7 mouse cellular contexts compared by ENCODE assay signal in the genomic region with DNA sequence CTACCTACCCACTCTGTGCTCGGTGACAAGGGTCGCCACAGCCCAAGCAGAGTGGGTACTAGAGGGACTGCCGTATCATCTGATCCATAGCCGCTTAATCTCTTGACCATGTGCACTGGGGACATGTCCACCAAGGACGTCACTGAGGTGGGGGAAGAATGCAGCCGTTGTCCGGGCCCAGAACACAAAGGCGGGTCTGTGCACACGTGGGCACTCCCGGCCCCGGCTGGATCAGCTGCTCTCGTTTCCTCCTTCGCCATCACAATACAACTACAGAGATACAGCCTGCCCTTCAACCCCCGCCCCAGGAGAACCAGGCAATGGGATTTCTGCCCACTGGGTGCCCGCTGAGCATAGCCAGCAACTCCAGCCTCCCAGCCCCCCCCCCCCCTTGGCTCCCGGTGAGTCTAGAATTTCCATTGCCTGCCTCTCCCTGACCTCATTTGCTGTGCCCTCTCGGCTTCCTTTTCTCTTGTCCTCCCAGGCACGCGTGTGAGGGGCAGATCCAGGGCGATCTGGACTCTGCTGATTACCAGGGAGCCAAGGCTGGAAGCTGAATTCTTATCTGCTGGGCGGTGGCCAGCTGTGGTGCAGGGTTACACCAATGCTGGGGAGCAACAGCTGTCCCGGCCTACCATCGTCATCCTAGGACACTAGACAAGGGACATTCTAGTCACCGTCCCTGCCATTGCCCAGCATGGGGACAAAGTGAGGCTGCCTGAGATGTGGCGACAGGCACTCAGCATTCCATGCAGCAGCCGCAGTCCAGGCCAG. TPM values are rescaled to one million over a fixed set of nuclear protein-coding genes. Genes with fewer than 3 reads are reported as not detected.
A peak's percentile ranks its signal among the peaks of the same experiment; 100 is the strongest.
DNase-seq lines count a peak whose midpoint lies in the region; ATAC-seq and TF ChIP-seq lines count a peak whose summit lies in the region.

No protein-coding gene starts in this region.

- no peaks in the 10 kb centered on the region; a peak in 1 of 4 replicates for H3K27me3 ChIP-seq in MEL (ENCODE audit: control insufficient read depth in 1 of 2, insufficient read depth in 2 of 2, low read length in 2 of 2)
- no peaks in the 10 kb centered on the region for H3K27me3 ChIP-seq in hindbrain, embryonic 14.5 days (ENCODE audit: control insufficient read depth, insufficient read depth, low read length)
- H3K27me3 ChIP-seq in limb, embryonic 13.5 days = no peaks in the 10 kb centered on the region
- H3K27me3 ChIP-seq in midbrain, embryonic 12.5 days = peaks cover 21% of the 10 kb centered on the region

- TF ChIP-seq POLR2A in MEL (IDR thresholded peaks at IDR 0.05; ENCODE audit: control insufficient read depth in 1 of 2, insufficient read depth in 1 of 2, low read depth in 1 of 2, low read length in 2 of 2, poor library complexity in 1 of 2) = 0 out of 4 replicates have a peak, but pooled peaks of 1 of the 2 experiments have one; percentile 22

- WGBS in hindbrain, embryonic 14.5 days = 57% methylated on average over 26 of the region's 26 CpGs
- 77% methylated on average over 26 of the region's 26 CpGs for WGBS in limb, embryonic 13.5 days
- WGBS in midbrain, embryonic 12.5 days = 66% methylated on average over 24 of the region's 26 CpGs

- intact Hi-C loops in gastrocnemius, adult 2 months (cut with DNase I) = loop anchor here (5.0 kb wide), 1 partner anchor 51 kb away; the partner anchor contains the start of gene Atp1a1

- peak overlapping the region; percentile 51 for H3K9ac ChIP-seq in MEL (ENCODE audit: control insufficient read depth, low read depth, low read length, poor library complexity, severe bottlenecking)
- H3K9ac ChIP-seq in hindbrain, embryonic 14.5 days = no peak overlapping the region
- no peak overlapping the region for H3K9ac ChIP-seq in limb, embryonic 13.5 days
- H3K9ac ChIP-seq in midbrain, embryonic 12.5 days (replicated peaks) = no peak overlapping the region

- H3K4me1 ChIP-seq in MEL (ENCODE audit: control insufficient read depth in 1 of 2, insufficient read depth in 2 of 2, low read length in 2 of 2) = peaks cover 14 to 34% of the 10 kb centered on the region in 2 experiments
- H3K4me1 ChIP-seq in hindbrain, embryonic 14.5 days (replicated peaks; ENCODE audit: control insufficient read depth, insufficient read depth, low read length) = peaks cover 8% of the 10 kb centered on the region; the same call in 1 of the 2 replicates
- H3K4me1 ChIP-seq in limb, embryonic 13.5 days = peaks cover 9% of the 10 kb centered on the region
- no peaks in the 10 kb centered on the region for H3K4me1 ChIP-seq in midbrain, embryonic 12.5 days

- TF ChIP-seq RAD21 in MEL (IDR thresholded peaks at IDR 0.05; ENCODE audit: low read depth, low read length) = no peak

- peak; percentile 72 to 80 for TF ChIP-seq EP300 in MEL (IDR thresholded peaks at IDR 0.05; ENCODE audit: low read depth in 1 of 2, low read length in 2 of 2)

- no peaks in the 10 kb centered on the region for H3K79me2 ChIP-seq in MEL (ENCODE audit: control insufficient read depth, insufficient read depth, low read length, poor library complexity)

- H3K4me3 ChIP-seq in MEL (ENCODE audit: control insufficient read depth in 1 of 2, insufficient read depth in 1 of 2, low read depth in 2 of 2, low read length in 2 of 2) = peak overlapping the region; percentile 21 to 40
- H3K4me3 ChIP-seq in gastrocnemius, adult 2 months = peak overlapping the region; percentile 17
- no peak overlapping the region for H3K4me3 ChIP-seq in hindbrain, embryonic 14.5 days (replicated peaks; ENCODE audit: low read length)
- no peak overlapping the region for H3K4me3 ChIP-seq in limb, embryonic 13.5 days
- H3K4me3 ChIP-seq in midbrain, embryonic 12.5 days = no peak overlapping the region

- DNase-seq in MEL (ENCODE audit: low read depth, low spot score) = peak; percentile 77
- DNase-seq in adrenal gland, adult 2 months = peak; percentile 86
- peak; percentile 74 for DNase-seq in gastrocnemius, adult 2 months
- no peak for DNase-seq in hindbrain, embryonic 14.5 days (ENCODE audit: low spot score)
- peak; percentile 31 for DNase-seq in yolk sac, embryonic 10.5 days (ENCODE audit: low spot score)

- H3K4me2 ChIP-seq in hindbrain, embryonic 14.5 days (replicated peaks) = no peak overlapping the region
- H3K4me2 ChIP-seq in limb, embryonic 13.5 days (replicated peaks) = no peak overlapping the region
- no peak overlapping the region for H3K4me2 ChIP-seq in midbrain, embryonic 12.5 days (replicated peaks)

- ATAC-seq in hindbrain, embryonic 14.5 days (ENCODE audit: low FRiP score) = peak; percentile 61
- ATAC-seq in limb, embryonic 13.5 days (ENCODE audit: low FRiP score, low read depth) = peak; percentile 71
- ATAC-seq in midbrain, embryonic 12.5 days (ENCODE audit: low FRiP score, low read depth) = peak; percentile 50; the same call in 1 of the 2 replicates

- no peaks in the 10 kb centered on the region for H3K9me3 ChIP-seq in MEL (replicated peaks; ENCODE audit: insufficient read depth, low read length)
- no peaks in the 10 kb centered on the region for H3K9me3 ChIP-seq in hindbrain, embryonic 14.5 days (ENCODE audit: control insufficient read depth, low read length)
- H3K9me3 ChIP-seq in limb, embryonic 13.5 days = no peaks in the 10 kb centered on the region
- H3K9me3 ChIP-seq in midbrain, embryonic 12.5 days = no peaks in the 10 kb centered on the region

- no peak for TF ChIP-seq CTCF in MEL (IDR thresholded peaks at IDR 0.05 in 2 of 3, conservative IDR thresholded peaks at IDR 0.05 in 1 of 3; ENCODE audit: control insufficient read depth in 1 of 3, insufficient read depth in 1 of 3, low read depth in 2 of 3, low read length in 3 of 3, poor library complexity in 1 of 3, severe bottlenecking in 1 of 3)
- no peak for TF ChIP-seq CTCF in gastrocnemius, adult 2 months (IDR thresholded peaks at IDR 0.05)

- H3K27ac ChIP-seq in MEL (ENCODE audit: control insufficient read depth, low read depth, low read length) = peak overlapping the region; percentile 58
- H3K27ac ChIP-seq in gastrocnemius, adult 2 months = peak overlapping the region; percentile 77
- H3K27ac ChIP-seq in hindbrain, embryonic 14.5 days = no peak overlapping the region
- H3K27ac ChIP-seq in limb, embryonic 13.5 days = peak overlapping the region; percentile 40; the same call in 1 of the 2 replicates
- H3K27ac ChIP-seq in midbrain, embryonic 12.5 days (replicated peaks) = no peak overlapping the region

- H3K36me3 ChIP-seq in MEL (ENCODE audit: control insufficient read depth in 1 of 2, insufficient read depth in 2 of 2, low read length in 2 of 2) = peaks cover 0 to 24% of the 10 kb centered on the region in 2 experiments; a peak in 2 of 4 replicates
- H3K36me3 ChIP-seq in hindbrain, embryonic 14.5 days (replicated peaks; ENCODE audit: control insufficient read depth, insufficient read depth) = no peaks in the 10 kb centered on the region
- no peaks in the 10 kb centered on the region for H3K36me3 ChIP-seq in limb, embryonic 13.5 days
- no peaks in the 10 kb centered on the region for H3K36me3 ChIP-seq in midbrain, embryonic 12.5 days

TF ChIP-seq in MEL, 35 proteins besides CTCF, POLR2A, EP300 and RAD21:
- no peak for TF ChIP-seq ZMIZ1 (IDR thresholded peaks at IDR 0.05; ENCODE audit: low read depth, low read length)
- TF ChIP-seq ETS1 (IDR thresholded peaks at IDR 0.05; ENCODE audit: low read depth, low read length) = peak; percentile 89
- TF ChIP-seq SIN3A (IDR thresholded peaks at IDR 0.05; ENCODE audit: low read length) = 0 out of 2 replicates have a peak, but pooled peaks have one; percentile 36
- no peak for TF ChIP-seq RCOR1 (IDR thresholded peaks at IDR 0.05; ENCODE audit: low read depth, low read length)
- TF ChIP-seq TAL1 (IDR thresholded peaks at IDR 0.05; ENCODE audit: low read length) = peak; percentile 89
- peak; percentile 84 for TF ChIP-seq BHLHE40 (IDR thresholded peaks at IDR 0.05; ENCODE audit: borderline replicate concordance, low read depth, low read length)
- peak; percentile 78 for TF ChIP-seq TCF12 (IDR thresholded peaks at IDR 0.05; ENCODE audit: low read depth, low read length)
- TF ChIP-seq CHD1 (IDR thresholded peaks at IDR 0.05; ENCODE audit: low read depth, low read length) = no peak
- TF ChIP-seq USF1 (IDR thresholded peaks at IDR 0.05; ENCODE audit: low read depth, low read length) = 0 out of 2 replicates have a peak, but pooled peaks have one; percentile 20
- TF ChIP-seq GATA1 (IDR thresholded peaks at IDR 0.05; ENCODE audit: low read depth, low read length) = peak; percentile 76
- no peak for TF ChIP-seq ZC3H11A (IDR thresholded peaks at IDR 0.05; ENCODE audit: low read depth, low read length)

RNA-seq across cellular contexts. Expression of gene Atp1a1, which starts 52.8 kb away (rescaled TPM):
- 136 and 138 TPM in 2 replicates for total RNA-seq in MEL (2012; rRNA removed)
- polyA plus RNA-seq in MEL (2012; ENCODE audit: insufficient read depth in 1 of 2, insufficient read length in 2 of 2, low read depth in 1 of 2, low replicate concordance in 2 of 2, missing spikeins in 1 of 2) = 100 to 1,000 TPM in 1 of 2 experiments, not detected in 1; 174 TPM
- 1,000 to 10,000 TPM in 1 of 2 experiments, 100 to 1,000 TPM in 1; 611 to 1,035 TPM for total RNA-seq in adrenal gland, adult 2 months (2021)
- 301 and 380 TPM in 2 replicates for polyA plus RNA-seq in adrenal gland, adult 2 months (2012; rRNA removed)
- total RNA-seq in gastrocnemius, adult 2 months (2021) = 10 to 100 TPM; 80.1 to 81.1 TPM
- polyA plus RNA-seq in hindbrain, embryonic 14.5 days (2014; fragmentation: Nextera tagmentation; extraction: Ambion mirVana) = 105 and 112 TPM in 2 replicates
- 59.6 and 63.5 TPM in 2 replicates for polyA plus RNA-seq in limb, embryonic 13.5 days (2015; fragmentation: Nextera tagmentation; extraction: Ambion mirVana)
- 46.3 and 50.9 TPM in 2 replicates for polyA plus RNA-seq in midbrain, embryonic 12.5 days (2016; fragmentation: Nextera tagmentation; extraction: Ambion mirVana)

Comparison
In these comparisons a context has a peak if more than half of its experiments do, and no peak if none do; other contexts are left out.
1. H3K27ac ChIP-seq: peak in MEL (single experiment), gastrocnemius, adult 2 months (single experiment) and limb, embryonic 13.5 days (single experiment); none in hindbrain, embryonic 14.5 days (single experiment) and midbrain, embryonic 12.5 days (single experiment).
2. H3K4me3 ChIP-seq: peak in MEL (2 of 2) and gastrocnemius, adult 2 months (single experiment); none in hindbrain, embryonic 14.5 days (single experiment), limb, embryonic 13.5 days (single experiment) and midbrain, embryonic 12.5 days (single experiment).
3. Peak in every context shown above with its lines, with median percentiles within 50 percentile points of each other: ATAC-seq.